Mouse (Mus musculus) testis, adult 2 months (tissue): ENCODE results near the gene Ints7.

Source experiments
- CTCF ChIP-seq: fragments of 200-500 bp; IDR thresholded peaks from 2 replicates; pipeline ENCODE4 v1.5.1; 2012; ENCODE audit warnings: low read depth, mild to moderate bottlenecking, inconsistent platforms, low read length, moderate library complexity; ENCODE audit not compliant: control insufficient read depth, insufficient read depth, insufficient replicate concordance
- POLR2A ChIP-seq: fragments of 200-500 bp; IDR thresholded peaks from 2 replicates; pipeline ENCODE4 v1.6.1; 2012; ENCODE audit warnings: low read depth, mild to moderate bottlenecking, inconsistent platforms, low read length, moderate library complexity; ENCODE audit not compliant: control insufficient read depth

DNA sequence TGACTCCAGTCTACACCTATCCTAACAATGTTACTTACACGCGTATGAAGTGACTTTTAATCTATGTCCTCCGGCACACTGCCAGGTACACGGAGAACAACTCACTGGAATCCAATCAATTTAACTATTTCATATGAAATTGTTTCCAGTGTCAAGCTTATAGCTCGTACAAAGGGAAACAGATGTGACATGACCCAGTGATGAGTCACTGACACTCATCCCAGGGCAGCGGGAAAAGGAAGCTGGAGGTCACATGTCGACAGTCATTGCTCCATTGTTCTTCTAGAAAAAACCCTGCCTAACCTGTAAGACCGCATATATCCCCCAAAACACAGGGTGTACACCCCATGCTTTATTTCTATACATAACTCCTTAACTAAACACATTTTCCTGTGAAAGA is 18.3 kb upstream of the Ints7 start:
- TF ChIP-seq POLR2A (no peak), CTCF (no peak)
